Mouse (Mus musculus): ENCODE results near the gene Mfrp.

DNA sequence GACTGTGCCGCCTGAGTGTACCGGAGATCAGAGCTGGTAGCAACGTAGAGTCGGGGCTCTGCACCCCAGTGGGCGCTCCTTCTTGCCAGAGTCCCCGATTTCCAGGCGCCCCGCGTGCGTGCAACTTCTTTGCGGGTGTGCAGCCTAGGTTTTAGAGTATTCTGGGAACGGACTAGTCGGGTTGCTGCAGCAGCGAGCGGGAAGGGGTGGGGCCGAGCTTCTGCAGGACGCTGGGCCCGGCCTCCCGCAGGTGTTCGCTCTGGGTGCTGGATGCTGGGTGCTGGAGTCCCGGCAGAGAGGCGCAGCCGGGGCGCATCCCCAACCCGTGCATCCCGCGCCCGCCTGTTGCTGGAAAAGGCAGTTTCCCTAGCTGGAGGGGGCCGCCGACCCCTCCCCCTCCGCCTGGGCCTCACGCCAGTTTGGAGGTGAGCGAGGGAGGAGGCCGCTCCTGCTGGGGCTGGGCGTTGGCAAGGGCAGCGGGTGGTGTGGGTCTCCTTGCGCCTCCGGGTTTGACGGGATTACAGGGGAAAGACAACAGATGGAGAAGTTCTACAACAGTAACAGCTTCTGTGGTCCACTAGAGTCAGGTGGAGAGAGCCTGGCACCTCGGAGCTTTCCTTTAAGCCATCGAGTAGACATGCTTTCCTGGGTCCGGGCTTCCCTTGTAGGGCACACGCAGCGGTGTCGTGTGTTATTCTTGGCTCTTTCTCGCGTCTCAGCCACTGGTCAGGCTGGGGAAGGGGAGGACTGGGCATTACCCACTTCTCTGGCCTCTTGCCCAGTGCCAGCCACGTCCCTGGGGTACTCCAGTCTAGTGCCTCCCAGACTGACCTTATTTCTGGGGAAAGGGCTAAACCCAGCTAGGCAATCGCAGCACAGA, 33.6 kb downstream of the Mfrp start:
- TF ChIP-seq CTCF (IDR thresholded peaks at IDR 0.05; ENCODE audit: borderline replicate concordance, control insufficient read depth, extremely low read depth, insufficient read depth, low read length, poor library complexity) (no peak), POLR2A (IDR thresholded peaks at IDR 0.05; ENCODE audit: control insufficient read depth, extremely low read depth, insufficient read depth, low read length, poor library complexity) (no peak)
